9 mouse cellular contexts compared by ENCODE assay signal in the genomic region with DNA sequence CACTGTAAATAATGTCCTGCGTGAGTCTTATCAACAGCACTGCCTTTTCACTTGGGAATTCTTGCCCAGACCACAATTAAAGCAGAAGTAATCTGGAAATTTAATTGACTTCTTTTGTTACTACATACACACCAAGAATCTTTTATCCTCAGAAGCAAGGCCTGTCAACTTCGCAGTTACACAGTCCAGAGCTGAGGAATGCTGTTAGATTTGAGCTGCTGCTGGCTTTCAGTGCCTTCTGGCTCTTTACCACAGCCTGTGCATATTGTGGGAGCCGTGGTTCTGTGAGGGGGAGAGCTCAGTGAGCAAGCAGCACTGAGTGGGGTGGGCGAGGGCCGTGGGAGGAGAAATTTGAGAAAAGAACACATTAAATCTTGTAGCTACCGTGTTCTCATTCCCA. TPM values are rescaled to one million over a fixed set of nuclear protein-coding genes. Genes with fewer than 3 reads are reported as not detected.
A peak's percentile ranks its signal among the peaks of the same experiment; 100 is the strongest.
DNase-seq lines count a peak whose midpoint lies in the region; TF ChIP-seq lines count a peak whose summit lies in the region.
"Had no signal": no experiment of that assay in that cellular context is flagged by ENCODE, and none has a peak within 500 bp of the region (broad histone marks: within the 10 kb centered on the region; RNA-seq: fewer than 3 reads in every experiment).

No protein-coding gene starts in this region.

- H3K27me3 ChIP-seq in thymus, adult 2 months (ENCODE audit: control insufficient read depth, insufficient read depth, low read length), result no peaks in the 10 kb centered on the region

- H3K4me1 ChIP-seq in embryonic fibroblast, embryonic 13.5 days (ENCODE audit: control insufficient read depth, insufficient read depth, low read length), result peaks cover 12% of the 10 kb centered on the region
- peaks cover 26% of the 10 kb centered on the region for H3K4me1 ChIP-seq in thymus, adult 2 months (replicated peaks; ENCODE audit: control insufficient read depth, insufficient read depth, low read length)

- no peak overlapping the region for H3K4me3 ChIP-seq in embryonic fibroblast, embryonic 13.5 days (ENCODE audit: insufficient read depth, low read length)
- H3K4me3 ChIP-seq in thymus, adult 2 months (ENCODE audit: control insufficient read depth, insufficient read depth, low read length), result no peak overlapping the region

- no peak for TF ChIP-seq CTCF in embryonic fibroblast, embryonic 13.5 days (IDR thresholded peaks at IDR 0.05; ENCODE audit: borderline replicate concordance, insufficient read depth, low read length)
- TF ChIP-seq CTCF in thymus, adult 2 months (IDR thresholded peaks at IDR 0.05; ENCODE audit: borderline replicate concordance, control insufficient read depth, extremely low read depth, insufficient read depth, low read length, poor library complexity), result no peak

- H3K36me3 ChIP-seq in thymus, adult 2 months (ENCODE audit: control insufficient read depth, insufficient read depth, low read length), result no peaks in the 10 kb centered on the region

- TF ChIP-seq POLR2A in embryonic fibroblast, embryonic 13.5 days (IDR thresholded peaks at IDR 0.05; ENCODE audit: low read depth, low read length), result no peak
- TF ChIP-seq POLR2A in thymus, adult 2 months (IDR thresholded peaks at IDR 0.05; ENCODE audit: control insufficient read depth, extremely low read depth, insufficient read depth, low read length, poor library complexity), result no peak

- peak; percentile 39 for DNase-seq in kidney, postnatal 10 days
- no peak for DNase-seq in kidney, postnatal 36 days
- DNase-seq in layer of hippocampus, adult 9-10 months (ENCODE audit: low spot score), result peak; percentile 61
- peak; percentile 89 to 90 for DNase-seq in right cerebral cortex, adult 2 months (ENCODE audit: low spot score in 2 of 2)
- no peak for DNase-seq in adrenal gland, postnatal 14 days
- no peak for DNase-seq in urinary bladder, adult 2 months (ENCODE audit: low spot score)
- DNase-seq in thymus, adult 2 months, result no peak

- peak overlapping the region; percentile 11; the same call in 1 of the 2 replicates for H3K27ac ChIP-seq in embryonic fibroblast, embryonic 13.5 days (ENCODE audit: insufficient read depth, low read length)
- no peak overlapping the region for H3K27ac ChIP-seq in thymus, adult 2 months (ENCODE audit: control insufficient read depth, insufficient read depth, low read length)

- 54% methylated on average over 6 of the region's 6 CpGs for WGBS in thymus, adult 2 months

RNA-seq across cellular contexts. Expression of a gene that starts 4.4 kb away (rescaled TPM):
- polyA plus RNA-seq in embryonic fibroblast, embryonic 13.5 days (2011; ENCODE audit: insufficient read length, low read depth, missing spikeins), result 446 and 515 TPM in 2 replicates
- 177 and 194 TPM in 2 replicates for total RNA-seq in adrenal gland, postnatal 14 days (2021)
- polyA plus RNA-seq in urinary bladder, adult 2 months (2012; rRNA removed), result 372 and 394 TPM in 2 replicates
- polyA plus RNA-seq in thymus, adult 2 months (2012; rRNA removed), result 263 and 279 TPM in 2 replicates

RNA-seq across cellular contexts. Expression of a gene that starts 38.0 kb away (rescaled TPM):
- 0.92 and 1.3 TPM in 2 replicates for polyA plus RNA-seq in embryonic fibroblast, embryonic 13.5 days (2011; ENCODE audit: insufficient read length, low read depth, missing spikeins)
- not detected in 2 replicates for total RNA-seq in adrenal gland, postnatal 14 days (2021)
- 1.6 TPM in 2 replicates for polyA plus RNA-seq in urinary bladder, adult 2 months (2012; rRNA removed)
- 0.40 and 1.3 TPM in 2 replicates for polyA plus RNA-seq in thymus, adult 2 months (2012; rRNA removed)

RNA-seq across cellular contexts. Expression of a gene that starts 44.2 kb away (rescaled TPM):
- polyA plus RNA-seq in embryonic fibroblast, embryonic 13.5 days (2011; ENCODE audit: insufficient read length, low read depth, missing spikeins), result 85.7 and 90.3 TPM in 2 replicates
- 155 and 165 TPM in 2 replicates for total RNA-seq in adrenal gland, postnatal 14 days (2021)
- 131 and 137 TPM in 2 replicates for polyA plus RNA-seq in urinary bladder, adult 2 months (2012; rRNA removed)
- polyA plus RNA-seq in thymus, adult 2 months (2012; rRNA removed), result 183 and 201 TPM in 2 replicates

RNA-seq across cellular contexts. Expression of a gene that starts 44.4 kb away (rescaled TPM):
- 19.6 and 21.5 TPM in 2 replicates for polyA plus RNA-seq in embryonic fibroblast, embryonic 13.5 days (2011; ENCODE audit: insufficient read length, low read depth, missing spikeins)
- total RNA-seq in adrenal gland, postnatal 14 days (2021), result 111 and 115 TPM in 2 replicates
- 60.6 and 61.9 TPM in 2 replicates for polyA plus RNA-seq in urinary bladder, adult 2 months (2012; rRNA removed)
- polyA plus RNA-seq in thymus, adult 2 months (2012; rRNA removed), result 41.1 and 50.1 TPM in 2 replicates

RNA-seq across cellular contexts. Expression of a gene that starts 45.9 kb away (rescaled TPM):
- polyA plus RNA-seq in embryonic fibroblast, embryonic 13.5 days (2011; ENCODE audit: insufficient read length, low read depth, missing spikeins), result not detected in 2 replicates
- total RNA-seq in adrenal gland, postnatal 14 days (2021), result not detected in 2 replicates
- polyA plus RNA-seq in urinary bladder, adult 2 months (2012; rRNA removed), result not detected in 2 replicates
- not detected in 2 replicates for polyA plus RNA-seq in thymus, adult 2 months (2012; rRNA removed)
- polyA plus RNA-seq: limb, embryonic 14.5 days had no signal

Comparison
In these comparisons a context has a peak if more than half of its experiments do, and no peak if none do; other contexts are left out.
1. DNase-seq: peak in kidney, postnatal 10 days (single experiment), layer of hippocampus, adult 9-10 months (single experiment) and right cerebral cortex, adult 2 months (2 of 2); none in kidney, postnatal 36 days (0 of 2), adrenal gland, postnatal 14 days (single experiment), urinary bladder, adult 2 months (single experiment) and thymus, adult 2 months (single experiment).